Mouse (Mus musculus) induced T-regulatory cell, adult 2 months (primary cell): ENCODE results near the gene Zfp275.
"Not testable (repeated sequence)": the region's sequence is repeated elsewhere in the genome, so short reads cannot be mapped to it uniquely, and the experiment has no call there.

ENCODE experiments used
- DNase-seq: peaks from one replicate; pipeline ENCODE4 v3.0.0-alpha.2; 2012; ENCODE audit warnings: low read depth

Zfp275 gene

GRCm38 (mm10) chrX:73342483-73342895 is at the start of gene Zfp275:
TSS of gene Zfp275 (plus strand) at chrX:73342621.
- peak; percentile 78 for DNase-seq

GRCm38 (mm10) chrX:73292876-73293275 is 49.5 kb upstream of the Zfp275 start, which contains the start of the genes Xlr5a and Xlr5c:
TSS of gene Xlr5a (minus strand) at chrX:73292976.
TSS of gene Xlr5c (minus strand) at chrX:73292976.
- not testable (repeated sequence) for DNase-seq

GRCm38 (mm10) chrX:73295745-73296144 is 46.7 kb upstream of the Zfp275 start:
- DNase-seq: not testable (repeated sequence)

- DNase-seq: peak; percentile 58
Observed at GRCm38 (mm10) chrX:73312522-73312921, 29.9 kb upstream of the Zfp275 start.

GRCm38 (mm10) chrX:73321029-73321428 is 21.4 kb upstream of the Zfp275 start:
- no peak for DNase-seq

- no peak for DNase-seq
Observed at GRCm38 (mm10) chrX:73327215-73327614, 15.2 kb upstream of the Zfp275 start.

- no peak for DNase-seq
Observed at GRCm38 (mm10) chrX:73333548-73333947, 8.9 kb upstream of the Zfp275 start.

GRCm38 (mm10) chrX:73336740-73337139 is 5.7 kb upstream of the Zfp275 start, which contains the start of gene Gm45015:
TSS of gene Gm45015 (minus strand) at chrX:73336840.
- no peak for DNase-seq

GRCm38 (mm10) chrX:73341473-73341872 is 948 bp upstream of the Zfp275 start:
- no peak for DNase-seq

- no peak for DNase-seq
Observed at GRCm38 (mm10) chrX:73342068-73342467, 353 bp upstream of the Zfp275 start.

- peak; percentile 69 for DNase-seq
Observed at GRCm38 (mm10) chrX:73342941-73343735, 717 bp downstream of the Zfp275 start.

- DNase-seq: no peak
Observed at GRCm38 (mm10) chrX:73343802-73344201, 1.4 kb downstream of the Zfp275 start.

- DNase-seq: no peak
Observed at GRCm38 (mm10) chrX:73344346-73344745, 1.9 kb downstream of the Zfp275 start.

- DNase-seq: no peak
Observed at GRCm38 (mm10) chrX:73356163-73356562, 13.7 kb downstream of the Zfp275 start.

GRCm38 (mm10) chrX:73356719-73357118 is 14.3 kb downstream of the Zfp275 start:
- DNase-seq: no peak

GRCm38 (mm10) chrX:73363291-73363690 is 20.9 kb downstream of the Zfp275 start:
- no peak for DNase-seq

- no peak for DNase-seq
Observed at GRCm38 (mm10) chrX:73384419-73384818, 42.0 kb downstream of the Zfp275 start.

GRCm38 (mm10) chrX:73384924-73385323 is 42.5 kb downstream of the Zfp275 start:
- no peak for DNase-seq

GRCm38 (mm10) chrX:73391481-73391880 is 49.1 kb downstream of the Zfp275 start:
- no peak for DNase-seq

- DNase-seq: no peak
Observed at GRCm38 (mm10) chrX:73396446-73396845, 54.0 kb downstream of the Zfp275 start.

GRCm38 (mm10) chrX:73398636-73399035 is 56.2 kb downstream of the Zfp275 start, which contains the start of gene Gm18336:
TSS of gene Gm18336 (minus strand) at chrX:73398736.
- not testable (repeated sequence) for DNase-seq

GRCm38 (mm10) chrX:73400951-73401350 is 58.5 kb downstream of the Zfp275 start:
- DNase-seq: no peak

GRCm38 (mm10) chrX:73401616-73402015 is 59.2 kb downstream of the Zfp275 start:
- DNase-seq: no peak
